In genomic region chr10:58616565-58616964, GRCm38 (mm10) we compare ENCODE assay signal across 27 mouse cellular contexts. TPM values are rescaled to one million over a fixed set of nuclear protein-coding genes. Genes with fewer than 3 reads are reported as not detected.
"Had no signal": no experiment of that assay in that cellular context is flagged by ENCODE, and none has a peak within 500 bp of the region (broad histone marks: within the 10 kb centered on the region; RNA-seq: fewer than 3 reads in every experiment).

No protein-coding gene starts in this region.

- H3K9me3 ChIP-seq: heart, embryonic 13.5 days; heart, embryonic 15.5 days; hindbrain, embryonic 13.5 days; hindbrain, embryonic 15.5 days; kidney, embryonic 15.5 days; limb, embryonic 13.5 days; limb, embryonic 15.5 days; liver, embryonic 12.5 days had no signal

- DNase-seq: gastrocnemius, postnatal 14 days; heart, adult 2 months; heart, postnatal 14 days; heart, postnatal 36 days; kidney, adult 11 months; kidney, adult 2 months; kidney, adult 9 months; kidney, postnatal 14 days; kidney, postnatal 36 days; layer of hippocampus, adult 9-11 months; layer of hippocampus, postnatal 36 days; left cerebral cortex, postnatal 4 days had no signal

- H3K36me3 ChIP-seq: heart, embryonic 13.5 days; heart, embryonic 15.5 days; hindbrain, embryonic 13.5 days; hindbrain, embryonic 15.5 days; kidney, embryonic 15.5 days; limb, embryonic 13.5 days; limb, embryonic 15.5 days; liver, embryonic 12.5 days had no signal

- H3K4me1 ChIP-seq: kidney, embryonic 15.5 days; limb, embryonic 13.5 days; limb, embryonic 15.5 days; liver, embryonic 12.5 days had no signal

- H3K27me3 ChIP-seq: heart, embryonic 13.5 days; heart, embryonic 15.5 days; hindbrain, embryonic 13.5 days; hindbrain, embryonic 15.5 days; kidney, embryonic 15.5 days; limb, embryonic 13.5 days; limb, embryonic 15.5 days; liver, embryonic 12.5 days had no signal

- H3K9ac ChIP-seq: heart, embryonic 13.5 days; heart, embryonic 15.5 days; hindbrain, embryonic 13.5 days; hindbrain, embryonic 15.5 days; kidney, embryonic 15.5 days; limb, embryonic 13.5 days; limb, embryonic 15.5 days; liver, embryonic 12.5 days had no signal

- ATAC-seq: hindbrain, postnatal 0 days; intestine, embryonic 16.5 days; liver, embryonic 12.5 days had no signal

- H3K4me3 ChIP-seq: heart, adult 2 months; heart, embryonic 13.5 days; heart, embryonic 15.5 days; hindbrain, embryonic 13.5 days; hindbrain, embryonic 15.5 days; kidney, embryonic 15.5 days; limb, embryonic 13.5 days; limb, embryonic 15.5 days; liver, embryonic 12.5 days had no signal

- H3K4me2 ChIP-seq: heart, embryonic 11.5 days; heart, embryonic 13.5 days; heart, embryonic 15.5 days; hindbrain, embryonic 13.5 days; hindbrain, embryonic 15.5 days; kidney, embryonic 15.5 days; limb, embryonic 13.5 days; limb, embryonic 15.5 days; liver, embryonic 12.5 days had no signal

- H3K27ac ChIP-seq: heart, adult 2 months; heart, embryonic 13.5 days; heart, embryonic 15.5 days; hindbrain, embryonic 13.5 days; hindbrain, embryonic 15.5 days; hindbrain, postnatal 0 days; kidney, embryonic 15.5 days; kidney, postnatal 0 days; limb, embryonic 13.5 days; limb, embryonic 15.5 days; liver, embryonic 12.5 days had no signal

RNA-seq across cellular contexts. Expression of gene Edar, which starts 58.9 kb away (rescaled TPM):
- total RNA-seq: granulocyte monocyte progenitor cell, adult 5-6 weeks; layer of hippocampus, adult 18-20 months had no signal
- polyA plus RNA-seq: heart, postnatal 0 days had no signal
